Mouse (Mus musculus): ENCODE data around the gene Xlr3a.
"Not testable (repeated sequence)": the region's sequence is repeated elsewhere in the genome, so short reads cannot be mapped to it uniquely, and the experiment has no call there.

The Xlr3a gene

GRCm38 (mm10) chrX:73096941-73097508 lies at the start of gene Xlr3a:
Gene Xlr3a, minus strand, starts transcription at chrX:73097095.
- peak; percentile 0 for DNase-seq (ENCODE audit: low read depth, low spot score)
- H3K27me3 ChIP-seq (ENCODE audit: control insufficient read depth, insufficient read depth, low read length, poor library complexity, severe bottlenecking), result not testable (repeated sequence)

GRCm38 (mm10) chrX:73143218-73143618 lies 46.3 kb upstream of the Xlr3a start:
- not testable (repeated sequence) for H3K27me3 ChIP-seq (ENCODE audit: control insufficient read depth, insufficient read depth, low read length, poor library complexity, severe bottlenecking); DNase-seq (ENCODE audit: low read depth, low spot score); H3K36me3 ChIP-seq (ENCODE audit: control insufficient read depth, insufficient read depth, low read length, poor library complexity, severe bottlenecking)

More at GRCm38 (mm10) chrX:73096941-73097508, at the start of gene Xlr3a:
- H3K36me3 ChIP-seq (ENCODE audit: control insufficient read depth, insufficient read depth, low read length, poor library complexity, severe bottlenecking), result not testable (repeated sequence)

- H3K27me3 ChIP-seq (ENCODE audit: control insufficient read depth, insufficient read depth, low read length, poor library complexity, severe bottlenecking); H3K36me3 ChIP-seq (ENCODE audit: control insufficient read depth, insufficient read depth, low read length, poor library complexity, severe bottlenecking); DNase-seq (ENCODE audit: low read depth, low spot score): not testable (repeated sequence)
Observed at GRCm38 (mm10) chrX:73122859-73123829, 26.2 kb upstream of the Xlr3a start.

GRCm38 (mm10) chrX:73116747-73117146 lies 19.9 kb upstream of the Xlr3a start, which contains the start of gene Gm14685:
Gene Gm14685, plus strand, starts transcription at chrX:73117047.
- H3K36me3 ChIP-seq (ENCODE audit: control insufficient read depth, insufficient read depth, low read length, poor library complexity, severe bottlenecking); H3K27me3 ChIP-seq (ENCODE audit: control insufficient read depth, insufficient read depth, low read length, poor library complexity, severe bottlenecking); DNase-seq (ENCODE audit: low read depth, low spot score): not testable (repeated sequence)

- not testable (repeated sequence) for H3K27me3 ChIP-seq (ENCODE audit: control insufficient read depth, insufficient read depth, low read length, poor library complexity, severe bottlenecking); H3K36me3 ChIP-seq (ENCODE audit: control insufficient read depth, insufficient read depth, low read length, poor library complexity, severe bottlenecking)
- DNase-seq (ENCODE audit: low read depth, low spot score), result peak; percentile 4
Observed at GRCm38 (mm10) chrX:73082267-73083055, 14.4 kb downstream of the Xlr3a start, which contains the start of gene Xlr4a. Gene Xlr4a, minus strand, starts transcription at chrX:73082478.

- not testable (repeated sequence) for H3K36me3 ChIP-seq (ENCODE audit: control insufficient read depth, insufficient read depth, low read length, poor library complexity, severe bottlenecking)
Observed at GRCm38 (mm10) chrX:73066765-73067312, 30.1 kb downstream of the Xlr3a start.

GRCm38 (mm10) chrX:73064415-73064793 lies 32.5 kb downstream of the Xlr3a start, which contains the start of gene Pnma3:
Gene Pnma3, plus strand, starts transcription at chrX:73064787.
- no peaks in the 10 kb centered on the region for H3K36me3 ChIP-seq (ENCODE audit: control insufficient read depth, insufficient read depth, low read length, poor library complexity, severe bottlenecking)
- H3K27me3 ChIP-seq (ENCODE audit: control insufficient read depth, insufficient read depth, low read length, poor library complexity, severe bottlenecking), result no peaks in the 10 kb centered on the region
- DNase-seq (ENCODE audit: low read depth, low spot score), result no peak

More at GRCm38 (mm10) chrX:73066765-73067312, 30.1 kb downstream of the Xlr3a start:
- DNase-seq (ENCODE audit: low read depth, low spot score); H3K27me3 ChIP-seq (ENCODE audit: control insufficient read depth, insufficient read depth, low read length, poor library complexity, severe bottlenecking): not testable (repeated sequence)

- Histone ChIP-seq H3K27me3 (ENCODE audit: control insufficient read depth, insufficient read depth, low read length, poor library complexity, severe bottlenecking) (no peaks in the 10 kb centered on the region), H3K36me3 (ENCODE audit: control insufficient read depth, insufficient read depth, low read length, poor library complexity, severe bottlenecking) (no peaks in the 10 kb centered on the region)
- no peak for DNase-seq (ENCODE audit: low read depth, low spot score)
Observed at GRCm38 (mm10) chrX:73063512-73064414, 33.1 kb downstream of the Xlr3a start.

GRCm38 (mm10) chrX:73062323-73062722 lies 34.6 kb downstream of the Xlr3a start:
- H3K36me3 ChIP-seq (ENCODE audit: control insufficient read depth, insufficient read depth, low read length, poor library complexity, severe bottlenecking), result no peaks in the 10 kb centered on the region
- no peaks in the 10 kb centered on the region for H3K27me3 ChIP-seq (ENCODE audit: control insufficient read depth, insufficient read depth, low read length, poor library complexity, severe bottlenecking)
- DNase-seq (ENCODE audit: low read depth, low spot score), result no peak

GRCm38 (mm10) chrX:73061528-73061927 lies 35.4 kb downstream of the Xlr3a start:
- no peak for DNase-seq (ENCODE audit: low read depth, low spot score)
- H3K27me3 ChIP-seq (ENCODE audit: control insufficient read depth, insufficient read depth, low read length, poor library complexity, severe bottlenecking), result no peaks in the 10 kb centered on the region

GRCm38 (mm10) chrX:73053860-73054563 lies 42.9 kb downstream of the Xlr3a start:
- peak; percentile 92 for DNase-seq (ENCODE audit: low read depth, low spot score)
- no peaks in the 10 kb centered on the region for H3K36me3 ChIP-seq (ENCODE audit: control insufficient read depth, insufficient read depth, low read length, poor library complexity, severe bottlenecking)

More at GRCm38 (mm10) chrX:73061528-73061927, 35.4 kb downstream of the Xlr3a start:
- no peaks in the 10 kb centered on the region for H3K36me3 ChIP-seq (ENCODE audit: control insufficient read depth, insufficient read depth, low read length, poor library complexity, severe bottlenecking)

GRCm38 (mm10) chrX:73039666-73040065 lies 57.2 kb downstream of the Xlr3a start:
- DNase-seq (ENCODE audit: low read depth, low spot score), result no peak
- no peaks in the 10 kb centered on the region for H3K36me3 ChIP-seq (ENCODE audit: control insufficient read depth, insufficient read depth, low read length, poor library complexity, severe bottlenecking)
- no peaks in the 10 kb centered on the region for H3K27me3 ChIP-seq (ENCODE audit: control insufficient read depth, insufficient read depth, low read length, poor library complexity, severe bottlenecking)

More at GRCm38 (mm10) chrX:73053860-73054563, 42.9 kb downstream of the Xlr3a start:
- H3K27me3 ChIP-seq (ENCODE audit: control insufficient read depth, insufficient read depth, low read length, poor library complexity, severe bottlenecking), result no peaks in the 10 kb centered on the region

GRCm38 (mm10) chrX:73038831-73039230 lies 58.1 kb downstream of the Xlr3a start:
- H3K27me3 ChIP-seq (ENCODE audit: control insufficient read depth, insufficient read depth, low read length, poor library complexity, severe bottlenecking), result no peaks in the 10 kb centered on the region
- DNase-seq (ENCODE audit: low read depth, low spot score), result no peak
- no peaks in the 10 kb centered on the region for H3K36me3 ChIP-seq (ENCODE audit: control insufficient read depth, insufficient read depth, low read length, poor library complexity, severe bottlenecking)
